Mouse (Mus musculus): Measurements from ENCODE around the gene Mid1.
A peak's percentile ranks its signal among the peaks of the same experiment; 100 is the strongest.
"Not testable (repeated sequence)": the region's sequence is repeated elsewhere in the genome, so short reads cannot be mapped to it uniquely, and the experiment has no call there.

Gene Mid1

DNA sequence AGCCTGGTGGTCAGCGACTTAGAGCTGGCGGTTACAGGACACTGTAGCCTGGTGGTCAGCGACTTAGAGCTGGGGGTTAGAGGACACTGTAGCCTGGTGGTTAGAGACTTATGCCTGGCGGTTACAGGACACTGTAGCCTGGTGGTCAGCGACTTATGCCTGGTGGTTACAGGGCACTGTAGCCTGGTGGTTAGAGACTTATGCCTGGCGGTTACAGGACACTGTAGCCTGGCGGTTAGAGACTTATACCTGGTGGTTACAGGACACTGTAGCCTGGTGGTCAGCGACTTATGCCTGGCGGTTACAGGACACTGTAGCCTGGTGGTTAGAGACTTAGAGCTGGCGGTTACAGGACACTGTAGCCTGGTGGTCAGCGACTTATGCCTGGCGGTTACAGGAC is 330.9 kb downstream of the Mid1 start:
- DNase-seq (ENCODE audit: low spot score in 2 of 2), result not testable (repeated sequence)

GRCm38 (mm10) chrX:170017333-170018245 is 332.6 kb downstream of the Mid1 start:
- not testable (repeated sequence) for DNase-seq (ENCODE audit: low spot score in 2 of 2)

DNA sequence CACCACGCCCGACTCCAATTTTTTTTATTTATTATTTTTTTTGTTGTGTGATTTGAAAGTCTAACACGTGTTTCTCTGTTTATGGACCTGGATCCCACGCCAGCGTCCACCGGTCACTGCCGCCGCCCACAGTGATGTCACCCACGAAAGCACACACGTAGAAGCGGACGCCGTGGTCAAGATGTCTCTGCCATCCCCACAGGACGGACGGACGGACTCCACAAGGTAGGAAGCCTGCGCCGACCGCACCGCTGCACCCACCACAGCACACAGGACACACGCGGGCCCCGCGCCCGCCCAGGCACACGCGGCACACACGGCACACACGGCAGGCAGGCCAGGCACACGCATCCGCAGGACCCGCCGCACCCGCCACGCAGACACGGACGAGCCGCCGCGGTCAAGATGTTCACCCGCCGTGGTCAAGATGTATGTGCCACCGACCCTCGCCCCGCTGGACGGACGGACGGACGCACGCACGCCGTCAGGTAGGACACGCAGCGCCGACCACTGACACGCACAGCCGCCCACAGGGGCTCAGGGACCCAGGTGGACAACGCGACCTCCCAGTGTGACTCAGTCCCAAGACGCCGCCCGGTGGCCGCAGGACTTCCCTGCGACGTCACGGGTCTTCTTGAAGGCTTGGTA is 333.7 kb downstream of the Mid1 start:
- DNase-seq (ENCODE audit: low spot score in 2 of 2), result not testable (repeated sequence)

GRCm38 (mm10) chrX:170019219-170019953 is 334.4 kb downstream of the Mid1 start:
- not testable (repeated sequence) for DNase-seq (ENCODE audit: low spot score in 2 of 2)

DNA sequence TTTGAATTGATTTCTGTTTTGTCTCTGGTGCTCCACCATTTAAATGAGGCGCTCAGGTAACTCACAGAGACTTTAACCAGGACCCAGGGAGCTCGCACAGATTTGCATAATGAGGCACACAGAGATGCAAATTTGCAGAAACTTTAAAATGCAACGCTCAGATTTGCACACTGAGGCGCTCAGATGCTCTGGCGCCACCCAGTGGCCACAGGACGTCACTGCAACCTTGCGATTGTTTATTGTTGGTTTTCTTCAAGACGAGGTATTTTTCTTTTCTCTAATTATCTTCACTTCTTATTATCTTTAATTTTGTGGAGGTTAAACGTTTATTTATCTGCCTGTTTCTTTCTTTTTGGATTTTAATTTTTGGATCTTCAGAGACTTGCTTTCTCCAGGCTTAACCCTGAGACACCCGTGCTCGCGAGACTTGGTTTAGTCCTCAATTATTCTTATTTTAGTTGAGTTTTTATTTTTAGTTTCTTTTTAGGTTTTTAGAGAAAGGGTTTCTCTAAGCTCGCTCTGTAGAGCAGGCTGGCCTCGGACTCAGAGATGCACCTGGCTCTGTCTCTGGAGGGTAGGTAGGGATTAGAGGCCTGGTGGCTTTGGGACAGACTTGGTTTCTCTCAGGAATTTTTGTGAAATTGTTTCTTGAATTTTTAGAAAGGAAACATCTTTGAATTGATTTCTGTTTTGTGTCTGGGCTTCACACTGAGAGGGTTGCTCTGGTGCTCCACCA is 335.1 kb downstream of the Mid1 start:
- peak; percentile 93 to 100 for DNase-seq (ENCODE audit: low spot score in 2 of 2)

DNA sequence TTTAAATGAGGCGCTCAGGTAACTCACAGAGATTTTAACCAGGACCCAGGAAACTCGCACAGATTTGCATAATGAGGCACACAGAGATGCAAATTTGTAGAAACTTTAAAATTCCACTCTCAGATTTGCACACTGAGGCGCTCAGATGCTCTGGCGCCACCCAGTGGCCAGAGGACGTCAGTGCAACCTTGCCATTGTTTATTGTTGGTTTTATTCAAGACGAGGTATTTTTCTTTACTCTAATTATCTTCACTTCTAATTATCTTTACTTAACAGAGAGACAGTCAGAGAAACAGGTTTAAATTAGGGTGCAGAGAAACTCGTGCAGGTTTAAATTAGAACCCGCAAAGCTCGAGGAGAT is 335.7 kb downstream of the Mid1 start:
- DNase-seq (ENCODE audit: low spot score in 2 of 2), result peak; percentile 78 to 94

DNA sequence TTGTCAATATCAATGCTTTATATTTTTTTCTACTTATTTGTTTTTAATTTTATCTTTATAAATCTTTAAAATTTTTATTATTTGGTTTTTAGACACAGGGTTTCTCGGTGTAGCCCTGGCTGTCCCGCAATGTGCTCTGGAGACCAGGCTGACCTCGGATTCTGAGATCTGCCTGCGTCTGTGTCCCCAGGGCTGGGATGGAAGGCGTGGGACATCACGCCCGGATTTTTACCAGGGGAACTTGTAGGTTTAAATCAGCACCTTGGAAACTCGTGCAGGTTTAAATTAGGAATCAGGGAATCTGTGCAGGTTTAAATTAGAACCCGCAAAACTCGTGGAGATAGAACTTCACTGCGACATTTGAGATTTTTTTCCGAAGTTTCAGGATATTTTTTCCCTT is 336.2 kb downstream of the Mid1 start:
- DNase-seq (ENCODE audit: low spot score in 2 of 2), result not testable (repeated sequence)

GRCm38 (mm10) chrX:170021750-170022461 is 336.9 kb downstream of the Mid1 start:
- DNase-seq (ENCODE audit: low spot score in 2 of 2), result peak; percentile 71 to 91
